Mouse (Mus musculus) spleen, adult 2 months (tissue): Measurements from ENCODE around the gene Olfr1316. TPM values are rescaled to one million over a fixed set of nuclear protein-coding genes. Genes with fewer than 3 reads are reported as not detected.

Source experiments
- DNase-seq, 2 experiments: peaks; one replicate each; pipeline versions ENCODE4 v3.0.0 to v3.0.0-alpha.2; 2012 to 2021; ENCODE audit warnings: low spot score in 2 of 2, low read depth in 1 of 2
- H3K27ac ChIP-seq: fragments of 200-500 bp; 2 replicates; pipeline ENCODE4 v1.5.1; 2012; ENCODE audit warnings: low read length, inconsistent platforms; ENCODE audit not compliant: insufficient read depth
- H3K27me3 ChIP-seq: fragments of 200-500 bp; 2 replicates; pipeline ENCODE4 v1.6.1; 2012; ENCODE audit warnings: mild to moderate bottlenecking, moderate library complexity, low read length, inconsistent platforms; ENCODE audit not compliant: control insufficient read depth, insufficient read depth
- H3K36me3 ChIP-seq: fragments of 200-500 bp; 2 replicates; pipeline ENCODE4 v1.6.1; 2012; ENCODE audit warnings: mild to moderate bottlenecking, low read length, inconsistent platforms; ENCODE audit not compliant: control insufficient read depth, insufficient read depth
- H3K4me1 ChIP-seq: fragments of 200-500 bp; 2 replicates; pipeline ENCODE4 v1.6.1; 2011; ENCODE audit warnings: inconsistent platforms; ENCODE audit not compliant: control insufficient read depth, insufficient read depth, insufficient read length
- H3K4me3 ChIP-seq: fragments of 200-500 bp; 2 replicates; pipeline ENCODE4 v1.5.1; 2011; ENCODE audit warnings: mild to moderate bottlenecking, inconsistent platforms; ENCODE audit not compliant: insufficient read depth, insufficient read length; ENCODE audit errors: extremely low read depth
- CTCF ChIP-seq: fragments of 200-500 bp; IDR thresholded peaks from 2 replicates; pipeline ENCODE4 v1.5.1; 2011; ENCODE audit warnings: mild to moderate bottlenecking, inconsistent platforms; ENCODE audit not compliant: insufficient read depth, insufficient read length, insufficient replicate concordance; ENCODE audit errors: extremely low read depth
- POLR2A ChIP-seq: fragments of 200-500 bp; IDR thresholded peaks from 2 replicates; pipeline ENCODE4 v1.6.1; 2011; ENCODE audit warnings: low read depth, low read length, inconsistent platforms
- WGBS: fragments of 180-500 bp; shearing (Covaris S2); methylation state at CpG from one replicate; pipeline ENCODE4 v1.1.7; 2018; 5-methylcytosine and 5-hydroxymethylcytosine counted together
- polyA plus RNA-seq: library from polyadenylated mRNA; depleted of rRNA; stranded (reverse); fragments of >200 nt; gene quantifications from 2 replicates; pipeline ENCODE4 v1.2.3, GENCODE M21; 2012; rRNA removed

The Olfr1316 gene
- polyA plus RNA-seq, result not detected in 2 replicates

- Histone ChIP-seq H3K4me1 (no peaks in the 10 kb centered on the region), H3K27ac (no peak within 1 kb of the TSS), H3K27me3 (no peaks in the 10 kb centered on the region), H3K4me3 (no peak within 1 kb of the TSS), H3K36me3 (no peaks in the 10 kb centered on the region)
- DNase-seq, result no peak
- 87% methylated on average over 2 of the region's 2 CpGs for WGBS
- TF ChIP-seq POLR2A (no peak), CTCF (no peak)
Observed at GRCm38 (mm10) chr2:112134877-112135276, at the start of gene Olfr1316. TSS of gene Olfr1316 (minus strand) at chr2:112134977.

DNA sequence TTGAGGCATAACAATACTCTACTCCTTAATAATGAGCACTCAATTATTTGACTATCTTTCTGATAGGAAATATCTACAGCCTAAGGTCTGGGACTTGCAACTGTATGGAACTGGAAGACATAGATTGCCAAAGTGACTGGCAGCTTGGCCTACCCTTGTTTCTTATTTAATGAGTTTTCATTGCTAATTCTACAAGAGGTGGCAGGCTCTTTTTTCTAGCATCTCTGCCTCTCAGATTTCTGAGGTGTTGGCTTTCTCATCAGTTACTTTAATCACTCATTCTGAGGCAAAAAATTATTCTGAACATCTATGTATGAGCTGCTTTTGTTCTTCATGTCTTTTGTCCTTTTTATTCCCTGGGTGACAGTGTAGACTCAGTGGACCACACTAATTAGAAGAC is 19.1 kb upstream of the Olfr1316 start, which contains the start of gene Olfr1318:
TSS of gene Olfr1318 (plus strand) at position 301 of the 400 bp plus-strand sequence.
- no peak for DNase-seq
- H3K4me1 ChIP-seq, result no peaks in the 10 kb centered on the region
- no peak within 1 kb of the TSS for H3K27ac ChIP-seq
- no peaks in the 10 kb centered on the region for H3K27me3 ChIP-seq
- H3K4me3 ChIP-seq, result no peak within 1 kb of the TSS
- TF ChIP-seq CTCF (no peak), POLR2A (no peak)
- no peaks in the 10 kb centered on the region for H3K36me3 ChIP-seq

DNA sequence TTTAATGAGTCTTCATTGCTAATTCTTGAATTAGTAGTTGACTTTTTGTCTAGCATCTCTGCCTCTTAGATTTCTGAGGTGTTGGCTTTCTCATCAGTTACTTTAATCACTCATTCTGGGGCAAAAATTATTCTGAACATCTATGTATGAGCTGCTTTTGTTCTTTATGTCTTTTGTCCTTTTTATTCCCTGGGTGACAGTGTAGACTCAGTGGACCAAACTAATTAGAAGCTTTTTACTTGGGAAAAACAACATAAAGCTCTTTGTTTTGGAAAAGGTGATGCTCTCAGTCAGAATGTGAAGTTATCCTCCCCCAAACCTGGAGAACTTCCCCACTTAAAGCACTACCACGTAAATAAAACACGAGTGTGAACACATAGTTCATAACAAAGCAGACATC is 5.3 kb upstream of the Olfr1316 start, which contains the start of gene Olfr1317:
TSS of gene Olfr1317 (plus strand) at position 301 of the 400 bp plus-strand sequence.
- Histone ChIP-seq H3K27me3 (no peaks in the 10 kb centered on the region), H3K4me1 (no peaks in the 10 kb centered on the region), H3K4me3 (no peak within 1 kb of the TSS), H3K27ac (no peak within 1 kb of the TSS), H3K36me3 (no peaks in the 10 kb centered on the region)
- WGBS, result 72% methylated on average over 2 of the region's 2 CpGs
- TF ChIP-seq POLR2A (no peak), CTCF (no peak)
- DNase-seq, result no peak

DNA sequence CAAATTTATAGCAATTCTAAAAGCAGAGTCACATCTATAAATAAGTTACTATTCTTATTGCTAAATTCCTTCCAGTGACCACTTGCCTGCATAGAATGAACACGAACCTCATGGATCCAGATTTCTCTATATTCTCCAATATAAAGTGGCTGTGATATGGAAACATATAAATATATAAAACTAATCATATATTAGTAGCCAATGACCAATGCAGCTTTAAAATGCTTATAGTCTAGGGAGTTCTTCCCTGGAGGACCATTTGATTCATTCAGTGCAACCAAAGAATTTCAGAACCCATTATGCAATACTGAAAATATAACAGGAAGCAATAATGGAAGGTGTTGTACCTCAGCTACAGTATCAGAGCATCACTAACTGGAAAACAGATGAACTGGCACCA is 19.4 kb downstream of the Olfr1316 start, which contains the start of gene Olfr1315-ps1:
TSS of gene Olfr1315-ps1 (minus strand) at position 101 of the 400 bp plus-strand sequence.
- no peaks in the 10 kb centered on the region for H3K4me1 ChIP-seq
- TF ChIP-seq CTCF (no peak), POLR2A (no peak)
- 83% methylated on average over 1 of the region's 1 CpGs for WGBS
- no peaks in the 10 kb centered on the region for H3K36me3 ChIP-seq
- H3K27me3 ChIP-seq, result no peaks in the 10 kb centered on the region
- DNase-seq, result no peak
- H3K4me3 ChIP-seq, result no peak within 1 kb of the TSS
- no peak within 1 kb of the TSS for H3K27ac ChIP-seq

DNA sequence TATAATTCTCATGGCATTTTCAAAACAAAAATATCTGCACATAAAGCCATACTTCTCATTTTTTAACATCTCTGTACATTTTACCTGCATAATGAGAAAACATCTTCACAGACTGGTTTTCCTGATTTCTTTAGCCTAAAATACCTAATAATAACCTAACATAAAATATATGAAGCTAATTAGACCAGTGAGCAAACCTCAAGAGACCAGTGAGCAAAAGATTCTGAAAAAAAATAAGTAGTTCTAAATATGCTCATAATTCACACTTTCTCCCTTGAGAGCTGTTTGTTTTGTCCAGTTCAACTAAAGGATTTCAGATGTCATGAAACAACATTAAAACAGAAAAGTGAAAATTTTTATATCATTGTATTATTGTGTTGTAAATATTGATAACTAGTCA is 38.1 kb downstream of the Olfr1316 start, which contains the start of gene Olfr1314:
TSS of gene Olfr1314 (minus strand) at position 101 of the 400 bp plus-strand sequence.
- no peak within 1 kb of the TSS for H3K4me3 ChIP-seq
- H3K27me3 ChIP-seq, result no peaks in the 10 kb centered on the region
- TF ChIP-seq POLR2A (no peak), CTCF (no peak)
- no peak for DNase-seq
- no peaks in the 10 kb centered on the region for H3K36me3 ChIP-seq
- H3K27ac ChIP-seq, result no peak within 1 kb of the TSS
- H3K4me1 ChIP-seq, result no peaks in the 10 kb centered on the region

- no peak for DNase-seq
- Histone ChIP-seq H3K27me3 (no peaks in the 10 kb centered on the region), H3K36me3 (no peaks in the 10 kb centered on the region), H3K27ac (no peak within 1 kb of the TSS), H3K4me3 (no peak within 1 kb of the TSS), H3K4me1 (no peaks in the 10 kb centered on the region)
- TF ChIP-seq CTCF, result no peak
Observed at GRCm38 (mm10) chr2:112077743-112078142, 57.0 kb downstream of the Olfr1316 start, which contains the start of gene Olfr1313. TSS of gene Olfr1313 (minus strand) at chr2:112077843.

Other genes starting within 250 kb of the Olfr1316 start
- not detected in 2 replicates for gene Olfr1306, start 218.7 kb downstream of the Olfr1316 start, polyA plus RNA-seq
- not detected in 2 replicates for gene Olfr1307, start 185.5 kb downstream of the Olfr1316 start, polyA plus RNA-seq
- not detected in 2 replicates for gene Olfr1308, start 170.0 kb downstream of the Olfr1316 start, polyA plus RNA-seq
- gene Olfr1309, start 144.7 kb downstream of the Olfr1316 start, polyA plus RNA-seq, result not detected in 2 replicates
- not detected in 2 replicates for gene Olfr1310, start 122.3 kb downstream of the Olfr1316 start, polyA plus RNA-seq
- gene Olfr1311, start 110.6 kb downstream of the Olfr1316 start, polyA plus RNA-seq, result not detected in 2 replicates
- gene Olfr1312, start 84.7 kb downstream of the Olfr1316 start, polyA plus RNA-seq, result not detected in 2 replicates
- gene Olfr1313, start 57.1 kb downstream of the Olfr1316 start, polyA plus RNA-seq, result not detected in 2 replicates
- gene Olfr1314, start 38.2 kb downstream of the Olfr1316 start, polyA plus RNA-seq, result not detected in 2 replicates
- gene Olfr1315-ps1, start 19.5 kb downstream of the Olfr1316 start, polyA plus RNA-seq, result not detected in 2 replicates
- not detected in 2 replicates for gene Olfr1317, start 5.4 kb upstream of the Olfr1316 start, polyA plus RNA-seq
- not detected in 2 replicates for gene Olfr1318, start 19.2 kb upstream of the Olfr1316 start, polyA plus RNA-seq
- 44.6 and 55.6 TPM in 2 replicates for gene Lpcat4, start 104.5 kb upstream of the Olfr1316 start, polyA plus RNA-seq
- not detected in 2 replicates for gene Nutm1, start 124.3 kb upstream of the Olfr1316 start, polyA plus RNA-seq
- 42.0 and 47.2 TPM in 2 replicates for gene Nop10, start 126.9 kb upstream of the Olfr1316 start, polyA plus RNA-seq
- 58.0 and 74.0 TPM in 2 replicates for gene Slc12a6, start 130.8 kb upstream of the Olfr1316 start, polyA plus RNA-seq
- not detected in 2 replicates for gene Gm21985, start 131.3 kb upstream of the Olfr1316 start, polyA plus RNA-seq
- 28.6 and 32.5 TPM in 2 replicates for gene Emc4, start 233.1 kb upstream of the Olfr1316 start, polyA plus RNA-seq
- gene Katnbl1, start 244.2 kb upstream of the Olfr1316 start, polyA plus RNA-seq, result 0.57 and 0.58 TPM in 2 replicates